Mouse (Mus musculus) heart, postnatal 0 days (tissue): ENCODE data around the gene Peak1.
"Not testable (repeated sequence)": the region's sequence is repeated elsewhere in the genome, so short reads cannot be mapped to it uniquely, and the experiment has no call there.

Source experiments
- CTCF ChIP-seq: IDR thresholded peaks from 2 replicates; pipeline ENCODE4 v1.5.1; 2016; ENCODE audit warnings: antibody characterized with exemption, control low read depth, low read depth
- EP300 ChIP-seq: IDR thresholded peaks from 2 replicates; pipeline ENCODE4 v1.6.1; 2016; ENCODE audit warnings: antibody characterized with exemption, low read depth

- not testable (repeated sequence) for TF ChIP-seq CTCF, EP300
These were observed 194.3 kb downstream of the Peak1 start for GRCm38 (mm10) chr9:56223429-56224051.
